21 mouse cellular contexts compared by ENCODE assay signal in genomic region chr3:104995707-104996106, GRCm38 (mm10). TPM values are rescaled to one million over a fixed set of nuclear protein-coding genes. Genes with fewer than 3 reads are reported as not detected.
"Had no signal": no experiment of that assay in that cellular context is flagged by ENCODE, and none has a peak within 500 bp of the region (broad histone marks: within the 10 kb centered on the region; RNA-seq: fewer than 3 reads in every experiment).

No protein-coding gene starts in this region.

- H3K4me2 ChIP-seq: liver, embryonic 13.5 days; midbrain, embryonic 12.5 days; midbrain, embryonic 15.5 days; neural tube, embryonic 13.5 days; stomach, embryonic 15.5 days had no signal

- H3K4me1 ChIP-seq: liver, embryonic 13.5 days had no signal

- H3K4me3 ChIP-seq: left cerebral cortex, adult 2 months; liver, embryonic 13.5 days; midbrain, embryonic 12.5 days; midbrain, embryonic 15.5 days; myocyte; neural tube, embryonic 13.5 days; stomach, embryonic 15.5 days had no signal

- H3K9ac ChIP-seq: liver, embryonic 13.5 days; midbrain, embryonic 12.5 days; midbrain, embryonic 15.5 days; neural tube, embryonic 13.5 days; stomach, embryonic 15.5 days had no signal

- H3K9me3 ChIP-seq: liver, embryonic 13.5 days; midbrain, embryonic 12.5 days; midbrain, embryonic 15.5 days; neural tube, embryonic 13.5 days; stomach, embryonic 15.5 days had no signal

- H3K36me3 ChIP-seq: liver, embryonic 13.5 days; midbrain, embryonic 15.5 days; stomach, embryonic 15.5 days had no signal

- H3K27ac ChIP-seq: liver, embryonic 13.5 days; midbrain, embryonic 12.5 days; midbrain, embryonic 15.5 days; neural tube, embryonic 13.5 days; stomach, embryonic 15.5 days had no signal

- ATAC-seq: midbrain, embryonic 15.5 days had no signal

- DNase-seq: kidney, postnatal 14 days; layer of hippocampus, adult 9-11 months; liver, embryonic 13.5 days; lung, adult 2 months; lung, postnatal 14 days; lung, postnatal 4 days; retina, postnatal 1 day; right cerebral cortex, postnatal 25 days; spleen, adult 18-20 months; thymus, adult 18-20 months; thymus, postnatal 36 days had no signal

- H3K27me3 ChIP-seq: midbrain, embryonic 15.5 days; neural tube, embryonic 13.5 days; stomach, embryonic 15.5 days had no signal

RNA-seq across cellular contexts. Expression of gene Wnt2b, which starts 34.0 kb away (rescaled TPM):
- total RNA-seq: megakaryocyte progenitor cell, adult 5-6 weeks; megakaryocyte-erythroid progenitor cell, adult 5-6 weeks; monocyte, adult 5-6 weeks; neutrophil, adult 5-6 weeks had no signal

RNA-seq across cellular contexts. Expression of gene Cttnbp2nl, which starts 57.2 kb away (rescaled TPM):
- total RNA-seq: megakaryocyte-erythroid progenitor cell, adult 5-6 weeks had no signal
